24 mouse cellular contexts compared by ENCODE assay signal in genomic region chr12:116196221-116196620, GRCm38 (mm10).
DNase-seq lines count a peak whose midpoint lies in the region; ATAC-seq and TF ChIP-seq lines count a peak whose summit lies in the region.
"Had no signal": no experiment of that assay in that cellular context is flagged by ENCODE, and none has a peak within 500 bp of the region (broad histone marks: within the 10 kb centered on the region; RNA-seq: fewer than 3 reads in every experiment).

No protein-coding gene starts in this region.

- ATAC-seq in kidney, postnatal 0 days (replicated peaks; ENCODE audit: low FRiP score, low read depth) = no peak
- no peak for ATAC-seq in kidney, embryonic 16.5 days (ENCODE audit: low FRiP score, low TSS enrichment)
- peak; percentile 53; the same call in 1 of the 2 replicates for ATAC-seq in stomach, embryonic 15.5 days (ENCODE audit: insufficient read depth, low FRiP score, low read depth)
- no peak; the same call in 1 of the 2 replicates for ATAC-seq in stomach, postnatal 0 days (ENCODE audit: low FRiP score, low TSS enrichment)
- ATAC-seq: activated CD4-positive, CD25-positive, alpha-beta regulatory T cell, adult 4 months; CD4-positive, CD25-positive, alpha-beta regulatory T cell, adult 4 months; forebrain, embryonic 13.5 days; forebrain, embryonic 15.5 days; Patski had no signal

- WGBS in kidney, postnatal 0 days = 65% methylated on average over 8 of the region's 8 CpGs
- 66% methylated on average over 8 of the region's 8 CpGs for WGBS in kidney, embryonic 16.5 days
- 59% methylated on average over 8 of the region's 8 CpGs for WGBS in stomach, embryonic 15.5 days
- 54% methylated on average over 8 of the region's 8 CpGs for WGBS in stomach, postnatal 0 days

- TF ChIP-seq EP300 in stomach, postnatal 0 days (optimal IDR thresholded peaks at IDR 0.05) = no peak

- peak; percentile 21 for DNase-seq in adrenal gland, postnatal 10 days
- no peak for DNase-seq in adrenal gland, adult 2 months
- no peak for DNase-seq in kidney, postnatal 0 days (ENCODE audit: low spot score)
- no peak for DNase-seq in stomach, postnatal 0 days (ENCODE audit: low spot score)
- DNase-seq in left cerebral cortex, adult 18-20 months (ENCODE audit: low spot score in 2 of 2) = no peak
- DNase-seq: adrenal gland, postnatal 14 days; adrenal gland, postnatal 36 days; B cell, adult 2 months; cerebellum, adult 11-12 months; cerebellum, adult 2 months; cerebellum, adult 9-10 months; cerebellum, postnatal 10 days; cerebellum, postnatal 25 days had no signal

- H3K4me1 ChIP-seq in kidney, postnatal 0 days (replicated peaks; ENCODE audit: insufficient read depth, low read length) = no peaks in the 10 kb centered on the region
- H3K4me1 ChIP-seq in kidney, embryonic 16.5 days (ENCODE audit: insufficient read depth, low read length) = no peaks in the 10 kb centered on the region
- no peaks in the 10 kb centered on the region for H3K4me1 ChIP-seq in stomach, embryonic 15.5 days
- no peaks in the 10 kb centered on the region for H3K4me1 ChIP-seq in stomach, postnatal 0 days (replicated peaks; ENCODE audit: control insufficient read depth, insufficient read depth)
- H3K4me1 ChIP-seq: embryonic facial prominence, embryonic 12.5 days; forebrain, embryonic 15.5 days had no signal

- no peaks in the 10 kb centered on the region for H3K36me3 ChIP-seq in kidney, postnatal 0 days (ENCODE audit: insufficient read depth, low read length)
- H3K36me3 ChIP-seq in kidney, embryonic 16.5 days (ENCODE audit: insufficient read depth, low read length) = no peaks in the 10 kb centered on the region
- no peaks in the 10 kb centered on the region for H3K36me3 ChIP-seq in stomach, embryonic 15.5 days
- no peaks in the 10 kb centered on the region for H3K36me3 ChIP-seq in stomach, postnatal 0 days (ENCODE audit: control insufficient read depth, insufficient read depth, low read length)
- H3K36me3 ChIP-seq: embryonic facial prominence, embryonic 10.5 days; embryonic facial prominence, embryonic 12.5 days; forebrain, embryonic 15.5 days; G1E had no signal

- H3K9me3 ChIP-seq in kidney, postnatal 0 days (replicated peaks; ENCODE audit: low read length) = no peaks in the 10 kb centered on the region
- H3K9me3 ChIP-seq in kidney, embryonic 16.5 days (ENCODE audit: low read length) = no peaks in the 10 kb centered on the region
- H3K9me3 ChIP-seq in stomach, embryonic 15.5 days = no peaks in the 10 kb centered on the region
- H3K9me3 ChIP-seq in stomach, postnatal 0 days (ENCODE audit: control insufficient read depth, low read length) = no peaks in the 10 kb centered on the region
- H3K9me3 ChIP-seq: embryonic facial prominence, embryonic 10.5 days; embryonic facial prominence, embryonic 12.5 days; forebrain, embryonic 13.5 days; forebrain, embryonic 15.5 days; G1E had no signal

- H3K9ac ChIP-seq in kidney, postnatal 0 days (ENCODE audit: low read depth, low read length) = no peak overlapping the region
- H3K9ac ChIP-seq in kidney, embryonic 16.5 days (replicated peaks; ENCODE audit: low read length) = no peak overlapping the region
- H3K9ac ChIP-seq in stomach, embryonic 15.5 days = no peak overlapping the region
- H3K9ac ChIP-seq in stomach, postnatal 0 days (ENCODE audit: low read length) = no peak overlapping the region
- H3K9ac ChIP-seq: embryonic facial prominence, embryonic 12.5 days; forebrain, embryonic 13.5 days; forebrain, embryonic 15.5 days had no signal

- no peaks in the 10 kb centered on the region for H3K27me3 ChIP-seq in kidney, postnatal 0 days (ENCODE audit: insufficient read depth, low read length)
- no peaks in the 10 kb centered on the region for H3K27me3 ChIP-seq in kidney, embryonic 16.5 days (ENCODE audit: insufficient read depth, low read length)
- H3K27me3 ChIP-seq in stomach, embryonic 15.5 days (replicated peaks) = no peaks in the 10 kb centered on the region
- H3K27me3 ChIP-seq in stomach, postnatal 0 days (ENCODE audit: control insufficient read depth, insufficient read depth, low read length) = no peaks in the 10 kb centered on the region
- H3K27me3 ChIP-seq: CH12.LX; embryonic facial prominence, embryonic 12.5 days; forebrain, embryonic 13.5 days; forebrain, embryonic 15.5 days; Patski had no signal

- TF ChIP-seq CTCF in kidney, postnatal 0 days (IDR thresholded peaks at IDR 0.05; ENCODE audit: low read depth) = 0 out of 2 replicates have a peak, but pooled peaks have one; percentile 3
- 0 out of 2 replicates have a peak, but pooled peaks have one; percentile 8 for TF ChIP-seq CTCF in stomach, postnatal 0 days (IDR thresholded peaks at IDR 0.05; ENCODE audit: low read depth)

- H3K4me2 ChIP-seq in kidney, postnatal 0 days (ENCODE audit: low read length) = no peak overlapping the region
- H3K4me2 ChIP-seq in kidney, embryonic 16.5 days (replicated peaks; ENCODE audit: low read depth, low read length) = no peak overlapping the region
- no peak overlapping the region for H3K4me2 ChIP-seq in stomach, embryonic 15.5 days
- H3K4me2 ChIP-seq in stomach, postnatal 0 days (replicated peaks; ENCODE audit: low read depth) = no peak overlapping the region
- H3K4me2 ChIP-seq: embryonic facial prominence, embryonic 12.5 days; forebrain, embryonic 13.5 days; forebrain, embryonic 15.5 days had no signal

- H3K4me3 ChIP-seq in kidney, postnatal 0 days (replicated peaks; ENCODE audit: low read depth, low read length) = no peak overlapping the region
- H3K4me3 ChIP-seq in kidney, embryonic 16.5 days (ENCODE audit: low read length) = no peak overlapping the region
- H3K4me3 ChIP-seq in stomach, embryonic 15.5 days (replicated peaks) = no peak overlapping the region
- H3K4me3 ChIP-seq in stomach, postnatal 0 days (ENCODE audit: low read depth, low read length) = no peak overlapping the region
- H3K4me3 ChIP-seq: embryonic facial prominence, embryonic 10.5 days; embryonic facial prominence, embryonic 12.5 days; forebrain, embryonic 13.5 days; forebrain, embryonic 15.5 days had no signal

- no peak overlapping the region for H3K27ac ChIP-seq in kidney, postnatal 0 days
- H3K27ac ChIP-seq in kidney, embryonic 16.5 days (ENCODE audit: low read length) = no peak overlapping the region
- H3K27ac ChIP-seq in stomach, embryonic 15.5 days = no peak overlapping the region
- no peak overlapping the region for H3K27ac ChIP-seq in stomach, postnatal 0 days (replicated peaks)
- H3K27ac ChIP-seq: embryonic facial prominence, embryonic 10.5 days; embryonic facial prominence, embryonic 12.5 days; forebrain, embryonic 13.5 days; forebrain, embryonic 15.5 days had no signal
